Mouse (Mus musculus) CD4-positive, CD25-positive, alpha-beta regulatory T cell, adult 2 months (primary cell): ENCODE measurements at regions not wholly inside any gene's neighbourhood (a gene's known extent, or its start where the extent isn't known, plus 50 kb on each side); places are given as distances from the start of the nearest gene placed in this dataset.

ENCODE experiments used
- DNase-seq: peaks from one replicate; pipeline ENCODE4 v3.0.0-alpha.2; 2012; ENCODE audit warnings: low read depth, low spot score

DNA sequence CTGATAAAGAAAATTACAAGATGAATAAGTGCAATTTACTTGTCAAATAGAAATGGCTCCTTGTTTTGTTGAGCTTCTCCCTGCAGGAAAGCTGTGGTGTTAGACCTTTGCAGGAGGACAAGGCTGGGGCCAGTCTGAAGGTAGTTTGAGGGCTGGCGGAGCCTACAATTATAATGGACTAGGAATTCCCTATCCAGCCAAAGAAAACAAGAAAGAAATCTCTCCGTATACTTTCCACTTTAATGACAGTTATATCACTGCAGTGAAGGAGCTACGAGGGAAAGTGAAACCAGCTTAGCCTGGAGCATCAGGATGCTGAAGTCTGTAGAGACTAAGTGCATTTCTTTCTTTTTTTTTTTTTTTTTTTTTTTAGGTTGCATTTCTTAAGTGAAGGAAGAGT is 104.8 kb upstream of the Sstr4 start:
- no peak for DNase-seq

DNA sequence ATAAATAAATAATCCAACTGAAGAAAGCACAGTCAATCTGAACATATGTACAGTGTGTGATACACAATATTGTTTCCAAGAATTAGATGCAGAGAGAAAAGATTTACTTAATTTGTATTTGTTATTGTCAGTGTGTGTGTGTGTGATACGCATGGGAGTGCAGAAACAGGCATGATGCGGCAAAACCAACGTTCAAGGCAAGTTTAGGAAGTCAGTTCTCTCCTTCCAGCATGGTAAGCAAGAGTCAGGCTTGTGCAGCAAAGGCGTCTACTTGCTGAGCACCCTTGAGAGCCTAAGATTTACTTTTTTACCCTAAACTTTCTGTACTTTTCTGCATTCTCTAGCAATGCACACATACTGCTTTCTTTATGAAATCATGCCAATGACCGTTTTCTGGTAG is 102.7 kb upstream of the Sstr4 start:
- DNase-seq: no peak

DNA sequence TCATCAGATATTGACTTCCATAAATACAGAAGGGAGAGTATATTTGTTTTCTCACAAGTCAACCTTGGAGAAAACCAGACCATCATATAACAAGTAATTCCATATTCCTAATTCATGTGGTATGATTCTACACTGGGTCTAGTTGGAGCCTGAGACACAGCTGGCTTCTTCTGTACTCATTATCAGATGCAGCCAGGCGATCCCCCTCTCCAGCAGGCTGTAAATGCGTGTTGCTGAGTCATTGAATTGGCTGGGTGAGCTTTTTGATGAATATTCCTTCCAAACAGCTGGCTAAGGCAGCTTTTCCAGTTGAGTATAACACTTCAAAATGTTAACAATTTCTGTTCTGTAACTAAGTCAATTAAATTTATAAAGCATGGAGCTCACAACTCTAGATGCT is 102.2 kb upstream of the Sstr4 start:
- no peak for DNase-seq

DNA sequence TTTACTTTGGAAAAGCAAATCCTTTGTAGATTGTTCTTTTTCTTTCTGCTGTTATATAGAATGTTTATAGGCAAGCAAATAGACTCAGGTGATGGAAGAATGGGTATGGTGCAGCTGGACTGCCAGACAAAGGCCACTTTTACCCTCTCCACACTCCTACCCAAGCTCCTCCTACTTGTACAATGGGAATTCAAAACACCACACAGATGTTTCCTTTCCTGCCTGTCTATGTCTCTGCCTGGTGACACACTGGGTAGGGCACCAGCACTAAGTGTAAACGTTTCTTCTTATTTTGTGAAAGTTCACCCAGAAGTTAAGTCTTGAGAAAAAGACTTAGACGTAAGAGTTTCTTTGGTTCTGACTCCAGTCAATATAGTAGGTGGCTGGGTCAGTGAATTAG is 94.3 kb upstream of the Sstr4 start:
- no peak for DNase-seq

DNA sequence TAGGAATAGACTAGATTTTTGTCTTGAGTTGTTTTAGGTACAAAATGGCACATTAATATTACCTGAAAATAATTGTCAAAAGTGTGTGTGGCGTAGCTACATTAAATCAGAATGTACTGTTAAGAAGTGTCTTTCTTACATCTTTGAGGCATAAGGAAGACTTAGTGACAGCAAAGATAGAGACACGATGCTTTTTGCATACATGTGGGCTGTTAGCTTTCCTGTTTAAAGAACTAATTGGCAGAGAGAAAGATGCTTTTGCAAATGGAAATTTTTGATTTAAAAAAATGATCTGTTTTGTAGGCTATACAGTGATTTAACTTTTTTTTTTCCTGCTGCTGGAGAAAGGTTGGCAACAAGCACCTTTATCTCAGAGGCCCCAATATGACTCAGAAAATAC is 82.9 kb upstream of the Sstr4 start:
- no peak for DNase-seq

DNA sequence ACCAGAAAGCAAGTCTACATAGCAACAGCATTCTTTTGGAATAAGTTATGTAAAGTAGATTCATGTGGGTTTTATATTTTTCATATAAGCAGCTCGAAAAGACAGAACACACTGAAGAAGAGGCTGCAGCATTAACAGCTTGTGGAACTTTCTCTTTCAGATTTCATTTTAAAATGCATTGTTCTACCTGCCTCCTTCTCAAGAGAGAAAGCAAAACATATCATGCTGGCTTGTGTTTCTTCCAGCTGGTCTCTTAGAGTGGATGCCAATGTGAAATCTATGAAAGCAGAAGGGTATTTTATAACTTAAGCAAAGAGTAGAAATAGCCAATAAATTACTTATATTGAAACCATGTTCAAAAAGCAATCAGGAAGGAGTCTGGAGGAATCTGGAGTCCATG is 74.2 kb upstream of the Sstr4 start:
- DNase-seq: no peak

DNA sequence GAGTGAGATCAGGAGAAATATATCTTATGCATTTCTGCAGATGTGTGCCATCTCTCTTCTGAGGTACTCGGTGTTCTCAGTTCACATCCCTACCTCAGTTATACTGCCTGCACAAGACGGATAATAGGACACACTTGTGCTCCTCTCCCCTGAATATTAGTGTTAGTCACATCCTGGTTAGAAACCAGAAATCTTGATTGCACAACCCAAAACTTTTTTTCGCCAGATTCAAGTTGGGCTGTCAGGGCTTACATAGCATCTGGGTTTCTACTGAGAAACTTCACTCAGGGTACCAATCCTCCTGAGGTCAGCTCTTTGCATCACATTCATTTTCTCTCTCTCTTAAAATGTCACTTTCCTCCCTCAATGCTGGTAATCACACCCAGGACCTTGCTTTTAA is 69.8 kb upstream of the Sstr4 start:
- no peak for DNase-seq

DNA sequence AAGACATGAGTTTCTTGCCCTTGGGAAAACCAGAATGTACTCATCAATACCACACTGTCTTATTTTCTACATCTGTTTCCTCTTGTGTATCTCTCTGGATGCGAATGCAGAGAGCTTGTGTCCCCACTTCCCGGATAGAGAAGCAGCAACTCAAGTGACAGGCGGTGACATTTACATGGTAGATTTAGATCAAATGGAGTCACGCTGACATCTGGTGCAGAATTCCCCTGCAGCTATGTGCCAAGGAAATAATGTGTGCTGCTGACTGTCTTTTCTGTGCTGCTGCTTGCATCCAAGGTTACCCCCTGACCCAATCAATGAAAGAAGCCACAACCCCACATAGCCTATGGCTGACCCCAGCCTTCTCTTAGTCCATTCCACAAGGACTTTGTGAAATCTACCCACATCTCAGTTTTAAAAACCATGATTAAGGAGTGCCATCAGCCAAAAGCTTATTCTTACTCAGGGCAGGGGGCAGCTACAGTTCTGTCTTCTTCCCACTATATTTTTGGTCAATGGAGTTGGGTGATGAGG is 69.2 kb upstream of the Sstr4 start:
- DNase-seq: no peak

DNA sequence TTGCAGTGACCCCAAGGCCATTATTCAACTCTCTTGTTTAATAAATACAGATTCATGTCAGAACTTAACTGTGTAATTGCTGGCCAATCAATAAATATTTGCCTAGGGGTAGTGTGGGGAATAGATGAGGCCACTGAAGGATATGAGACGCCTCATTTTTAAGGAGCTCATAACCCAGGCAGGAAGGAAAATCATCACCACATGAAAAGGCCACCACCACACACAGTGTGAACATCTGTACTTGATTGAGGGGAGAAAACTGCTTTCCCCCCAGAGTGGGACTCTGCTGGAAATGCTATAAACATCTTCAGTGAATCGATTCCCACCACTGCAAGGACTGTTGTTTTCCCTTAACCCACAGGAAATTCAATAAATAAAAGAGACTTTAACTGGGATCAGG is 68.7 kb upstream of the Sstr4 start:
- no peak for DNase-seq

DNA sequence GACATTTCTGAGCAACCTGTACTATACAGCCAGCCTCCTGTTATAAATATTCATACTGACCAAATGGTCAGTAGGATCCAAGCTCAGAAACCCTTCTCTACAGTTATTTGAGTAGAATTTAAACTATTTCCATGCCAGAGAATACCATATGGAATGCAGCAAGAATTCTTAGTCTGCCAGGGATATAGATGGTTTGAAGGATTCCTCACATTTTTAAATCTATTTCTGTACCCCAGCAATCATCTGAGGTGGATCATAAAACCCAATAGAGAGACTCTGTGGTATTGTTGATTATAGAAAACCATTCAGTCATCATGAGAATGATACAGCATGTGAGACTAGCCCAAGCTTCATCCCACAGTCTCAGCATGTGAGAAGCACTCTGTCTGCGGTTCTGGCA is 67.6 kb upstream of the Sstr4 start:
- no peak for DNase-seq

DNA sequence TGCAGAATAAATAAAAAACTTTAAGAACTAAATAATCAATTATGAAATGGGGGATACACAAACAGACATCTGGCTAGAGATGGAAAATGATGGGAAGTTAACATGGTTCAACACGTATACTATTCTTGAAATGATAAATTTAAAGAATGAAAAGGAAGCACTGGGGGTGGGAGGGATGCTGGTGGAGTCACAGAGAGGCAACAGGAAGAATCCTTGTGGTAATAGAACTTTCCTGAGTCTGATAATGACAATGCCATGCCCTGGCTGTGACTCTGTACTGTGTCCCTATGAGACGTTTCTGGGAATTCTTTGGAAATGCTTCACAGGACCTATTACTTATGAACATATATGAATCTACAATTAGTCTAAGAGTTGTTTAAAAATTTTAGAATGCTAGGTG is 64.8 kb upstream of the Sstr4 start:
- DNase-seq: no peak

DNA sequence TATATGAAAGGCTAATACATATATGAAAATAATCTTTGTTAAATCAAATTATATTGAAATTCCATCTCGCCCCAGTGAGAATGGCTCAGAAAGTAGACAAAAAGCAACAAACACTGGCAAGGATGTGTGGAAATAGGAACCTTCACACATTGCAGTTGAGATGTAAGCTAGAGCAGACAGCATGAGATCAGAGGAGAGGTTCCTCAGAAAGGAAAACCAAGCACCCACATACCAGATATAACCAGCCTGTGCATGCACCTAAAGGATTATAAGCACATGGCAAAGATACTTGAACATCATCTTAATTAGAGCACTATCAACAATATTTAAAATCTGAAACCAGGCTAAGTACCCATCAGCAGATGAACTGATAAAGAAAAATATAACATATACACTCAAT is 60.6 kb upstream of the Sstr4 start:
- DNase-seq: no peak

DNA sequence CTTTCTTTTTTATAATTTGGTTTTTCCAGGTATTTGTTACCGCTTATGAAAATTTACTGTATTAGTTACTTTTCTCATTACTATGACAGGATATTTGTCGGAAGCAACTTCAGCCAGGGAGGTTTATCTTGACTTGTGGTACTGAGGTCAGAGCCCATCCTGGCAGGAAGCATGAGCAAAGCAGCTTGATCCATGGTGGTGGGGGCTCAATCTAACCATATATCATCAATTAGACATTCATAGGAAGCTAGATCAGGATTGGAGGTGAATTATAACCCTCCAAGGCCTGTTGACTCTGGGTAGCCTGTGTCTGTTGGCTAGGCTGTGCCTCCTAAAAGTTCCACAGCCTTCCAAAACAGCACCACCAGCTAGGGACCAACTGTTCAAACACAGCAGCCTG is 58.5 kb upstream of the Sstr4 start:
- no peak for DNase-seq

DNA sequence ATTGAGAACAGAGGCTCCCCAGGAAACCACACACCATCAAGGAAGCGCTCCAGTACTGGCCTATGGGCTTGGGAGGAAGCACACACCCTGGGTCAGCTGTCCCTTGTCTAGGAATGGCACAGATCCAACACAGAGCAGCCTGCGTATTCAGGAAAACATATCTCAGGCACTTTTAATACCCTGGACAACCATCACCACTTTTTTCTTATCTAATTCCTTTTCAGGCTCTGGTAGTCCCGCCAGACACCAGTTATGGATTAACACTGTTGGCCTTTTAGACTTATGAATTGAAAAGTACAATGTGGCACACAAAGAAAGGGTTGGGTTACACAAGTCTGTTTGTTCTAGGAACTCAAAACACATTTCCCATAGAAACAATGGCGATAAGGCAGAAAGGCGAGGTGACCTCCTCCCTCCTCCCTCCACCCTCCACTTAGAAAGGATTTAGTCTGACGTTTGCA is 56.8 kb upstream of the Sstr4 start:
- no peak for DNase-seq

DNA sequence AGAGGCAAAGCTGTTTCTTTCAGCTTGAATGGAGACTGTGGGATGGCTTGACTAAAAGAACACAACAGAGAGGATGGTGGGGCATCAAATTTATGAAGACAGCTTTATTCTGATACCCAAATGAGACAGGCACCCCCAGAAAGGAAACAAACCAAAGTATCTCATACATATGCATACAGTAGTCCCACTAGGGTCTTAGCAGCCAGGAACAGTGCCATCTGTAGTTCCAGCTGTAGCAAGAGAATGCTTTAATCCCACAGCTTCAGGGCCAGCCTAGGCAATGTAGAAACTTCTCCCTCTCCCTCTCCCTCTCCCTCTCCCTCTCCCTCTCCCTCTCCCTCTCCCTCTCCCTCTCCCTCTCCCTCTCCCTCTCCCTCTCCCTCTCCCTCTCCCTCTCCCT is 56.2 kb upstream of the Sstr4 start:
- DNase-seq: no peak

DNA sequence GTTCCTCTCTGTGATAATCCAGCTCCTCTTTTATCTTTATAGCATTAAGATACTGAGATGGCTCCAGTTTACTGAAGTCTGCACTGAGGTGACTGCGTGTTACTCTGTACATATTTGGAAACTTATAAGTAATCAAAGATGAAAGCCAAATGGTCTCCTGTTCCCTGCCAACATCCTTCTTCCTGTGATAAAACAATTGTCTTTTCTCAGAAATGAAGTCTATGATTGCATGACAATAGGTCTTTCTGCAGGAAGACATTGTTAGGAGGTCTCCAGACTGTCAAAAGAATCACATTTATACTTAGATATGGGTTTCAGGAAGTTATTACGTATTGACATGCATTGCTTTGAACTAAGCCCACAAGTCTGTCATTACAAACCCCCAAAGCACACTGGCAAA is 51.0 kb upstream of the Sstr4 start:
- DNase-seq: no peak
